Mouse (Mus musculus) embryonic facial prominence, embryonic 10.5 days (tissue): ENCODE results near the gene Tubg1. TPM values are rescaled to one million over a fixed set of nuclear protein-coding genes. Genes with fewer than 3 reads are reported as not detected.

Source experiments
- DNase-seq: peaks from one replicate; pipeline ENCODE4 v3.0.0-alpha.2; 2017; ENCODE audit warnings: low spot score
- H3K27ac ChIP-seq: fragments of 300-500 bp; sonication (generic); replicated peaks from 2 replicates; pipeline ENCODE4 v1.5.1; 2016; ENCODE audit warnings: mild to moderate bottlenecking
- H3K27me3 ChIP-seq: fragments of 300-500 bp; sonication (generic); replicated peaks from 2 replicates; pipeline ENCODE4 v1.6.1; 2016; ENCODE audit warnings: low read depth, mild to moderate bottlenecking; ENCODE audit not compliant: poor library complexity, severe bottlenecking
- H3K36me3 ChIP-seq: fragments of 300-500 bp; sonication (generic); replicated peaks from 2 replicates; pipeline ENCODE4 v1.6.1; 2016; ENCODE audit warnings: mild to moderate bottlenecking, moderate library complexity
- H3K4me1 ChIP-seq: fragments of 300-500 bp; sonication (generic); 2 replicates; pipeline ENCODE4 v1.6.1; 2016
- H3K4me3 ChIP-seq: fragments of 300-500 bp; sonication (generic); 2 replicates; pipeline ENCODE4 v1.5.1; 2016; ENCODE audit warnings: mild to moderate bottlenecking, moderate library complexity
- H3K9me3 ChIP-seq: fragments of 300-500 bp; sonication (generic); 2 replicates; pipeline ENCODE4 v1.6.1; 2016; ENCODE audit warnings: mild to moderate bottlenecking
- WGBS: fragments of 180-500 bp; shearing (Covaris S2); methylation state at CpG from one replicate; pipeline ENCODE4 v1.1.7; 2016; 5-methylcytosine and 5-hydroxymethylcytosine counted together
- polyA plus RNA-seq: library from polyadenylated mRNA; unstranded; fragments of >200 nt; fragmentation: Nextera tagmentation; extraction: Ambion mirVana; gene quantifications from 2 replicates; pipeline ENCODE4 v1.2.1, GENCODE M21; 2016

Tubg1 gene
- polyA plus RNA-seq, 1 experiment from 2014 or later = 135 TPM

- DNase-seq = peak; percentile 50
- H3K4me3 ChIP-seq = no peak overlapping the region
- 0 out of 2 replicates have a peak, but pooled peaks cover 12% of the 10 kb centered on the region for H3K27me3 ChIP-seq
- peaks cover 10% of the 10 kb centered on the region for H3K36me3 ChIP-seq
- no peak overlapping the region for H3K27ac ChIP-seq
- WGBS = 87% methylated on average over 6 of the region's 6 CpGs
- peaks cover 6% of the 10 kb centered on the region for H3K4me1 ChIP-seq
- H3K9me3 ChIP-seq = peaks cover 9% of the 10 kb centered on the region; the same call in 1 of the 2 replicates
These were observed 12.0 kb downstream of the Tubg1 start for GRCm38 (mm10) chr11:101131701-101132100.

GRCm38 (mm10) chr11:101133037-101133436 is 13.3 kb downstream of the Tubg1 start:
- no peak overlapping the region for H3K4me3 ChIP-seq
- H3K4me1 ChIP-seq = peaks cover 6% of the 10 kb centered on the region
- no peak overlapping the region for H3K27ac ChIP-seq
- DNase-seq = no peak
- H3K27me3 ChIP-seq = 0 out of 2 replicates have a peak, but pooled peaks cover 12% of the 10 kb centered on the region
- 82% methylated on average over 12 of the region's 12 CpGs for WGBS
- H3K36me3 ChIP-seq = no peaks in the 10 kb centered on the region
- H3K9me3 ChIP-seq = peaks cover 2% of the 10 kb centered on the region; the same call in 1 of the 2 replicates

GRCm38 (mm10) chr11:101134217-101134865 is 14.6 kb downstream of the Tubg1 start:
- no peak for DNase-seq
- Histone ChIP-seq H3K27me3 (peaks cover 13% of the 10 kb centered on the region), H3K9me3 (peaks cover 2% of the 10 kb centered on the region; the same call in 1 of the 2 replicates), H3K4me1 (peaks cover 13% of the 10 kb centered on the region), H3K27ac (no peak overlapping the region), H3K4me3 (no peak overlapping the region), H3K36me3 (no peaks in the 10 kb centered on the region)
- 85% methylated on average over 13 of the region's 13 CpGs for WGBS

- Histone ChIP-seq H3K27ac (no peak overlapping the region), H3K4me1 (peaks cover 23% of the 10 kb centered on the region), H3K27me3 (peaks cover 34% of the 10 kb centered on the region), H3K9me3 (no peaks in the 10 kb centered on the region), H3K36me3 (no peaks in the 10 kb centered on the region), H3K4me3 (no peak overlapping the region)
- DNase-seq = no peak
- WGBS = 84% methylated on average over 7 of the region's 7 CpGs
These were observed 17.3 kb downstream of the Tubg1 start for GRCm38 (mm10) chr11:101137000-101137399.

GRCm38 (mm10) chr11:101138536-101139181 is 18.9 kb downstream of the Tubg1 start:
- H3K36me3 ChIP-seq = no peaks in the 10 kb centered on the region
- peak overlapping the region; percentile 51; the same call in 1 of the 2 replicates for H3K27ac ChIP-seq
- H3K27me3 ChIP-seq = peaks cover 37% of the 10 kb centered on the region
- peak; percentile 53 for DNase-seq
- no peaks in the 10 kb centered on the region for H3K9me3 ChIP-seq
- 30% methylated on average over 15 of the region's 15 CpGs for whole genome bisulfite sequencing
- peak overlapping the region; percentile 42 for H3K4me3 ChIP-seq
- H3K4me1 ChIP-seq = peaks cover 26% of the 10 kb centered on the region

- peaks cover 31% of the 10 kb centered on the region for H3K4me1 ChIP-seq
- peak overlapping the region; percentile 48 for H3K4me3 ChIP-seq
- H3K36me3 ChIP-seq = no peaks in the 10 kb centered on the region
- 57% methylated on average over 27 of the region's 27 CpGs for WGBS
- H3K9me3 ChIP-seq = no peaks in the 10 kb centered on the region
- peaks cover 29% of the 10 kb centered on the region for H3K27me3 ChIP-seq
- DNase-seq = peak; percentile 37
- H3K27ac ChIP-seq = peak overlapping the region; percentile 66
These were observed 20.6 kb downstream of the Tubg1 start for GRCm38 (mm10) chr11:101140164-101140819.

GRCm38 (mm10) chr11:101141088-101141487 is 21.4 kb downstream of the Tubg1 start:
- Histone ChIP-seq H3K4me1 (peaks cover 31% of the 10 kb centered on the region), H3K9me3 (no peaks in the 10 kb centered on the region), H3K27me3 (peaks cover 29% of the 10 kb centered on the region), H3K4me3 (no peak overlapping the region), H3K36me3 (no peaks in the 10 kb centered on the region), H3K27ac (no peak overlapping the region)
- DNase-seq = no peak
- WGBS = 86% methylated on average over 8 of the region's 8 CpGs

- H3K27me3 ChIP-seq = peaks cover 29% of the 10 kb centered on the region
- no peak for DNase-seq
- peaks cover 38% of the 10 kb centered on the region for H3K4me1 ChIP-seq
- no peaks in the 10 kb centered on the region for H3K36me3 ChIP-seq
- no peak overlapping the region for H3K27ac ChIP-seq
- no peaks in the 10 kb centered on the region for H3K9me3 ChIP-seq
- no peak overlapping the region for H3K4me3 ChIP-seq
- 87% methylated on average over 10 of the region's 10 CpGs for WGBS
These were observed 22.7 kb downstream of the Tubg1 start for GRCm38 (mm10) chr11:101142215-101142967.

GRCm38 (mm10) chr11:101143338-101144225 is 23.8 kb downstream of the Tubg1 start:
- Histone ChIP-seq H3K27me3 (peaks cover 29% of the 10 kb centered on the region), H3K9me3 (no peaks in the 10 kb centered on the region)
- 23% methylated on average over 19 of the region's 19 CpGs for WGBS

GRCm38 (mm10) chr11:101146377-101146776 is 26.6 kb downstream of the Tubg1 start:
- peaks cover 40% of the 10 kb centered on the region for H3K4me1 ChIP-seq
- no peak overlapping the region for H3K27ac ChIP-seq
- peaks cover 7% of the 10 kb centered on the region for H3K27me3 ChIP-seq
- DNase-seq = peak; percentile 69
- no peak overlapping the region for H3K4me3 ChIP-seq
- no peaks in the 10 kb centered on the region for H3K36me3 ChIP-seq
- H3K9me3 ChIP-seq = no peaks in the 10 kb centered on the region
- 20% methylated on average over 10 of the region's 10 CpGs for WGBS

More at GRCm38 (mm10) chr11:101143338-101144225, 23.8 kb downstream of the Tubg1 start:
- Histone ChIP-seq H3K27ac (peak overlapping the region; percentile 7), H3K4me3 (peak overlapping the region; percentile 47), H3K4me1 (peaks cover 44% of the 10 kb centered on the region), H3K36me3 (no peaks in the 10 kb centered on the region)
- DNase-seq = peak; percentile 79

- H3K27ac ChIP-seq = peak overlapping the region; percentile 76
- peaks cover 35% of the 10 kb centered on the region for H3K4me1 ChIP-seq
- DNase-seq = no peak
- no peaks in the 10 kb centered on the region for H3K36me3 ChIP-seq
- no peaks in the 10 kb centered on the region for H3K9me3 ChIP-seq
- no peak overlapping the region for H3K4me3 ChIP-seq
- no peaks in the 10 kb centered on the region for H3K27me3 ChIP-seq
- WGBS = 69% methylated on average over 10 of the region's 10 CpGs
These were observed 29.0 kb downstream of the Tubg1 start for GRCm38 (mm10) chr11:101148751-101149150.
